Mouse (Mus musculus) embryonic facial prominence, embryonic 14.5 days (tissue): ENCODE measurements around the gene Olfr768. TPM values are rescaled to one million over a fixed set of nuclear protein-coding genes. Genes with fewer than 3 reads are reported as not detected.
"Not testable (repeated sequence)": the region's sequence is repeated elsewhere in the genome, so short reads cannot be mapped to it uniquely, and the experiment has no call there.

Source experiments
- ATAC-seq: fragments of 200-750 bp; cut with Nextera tagmentation; 2 replicates; pipeline ENCODE4 v1.8.0; 2017; ENCODE audit warnings: low read depth, moderate number of reproducible peaks, moderate TSS enrichment
- DNase-seq: peaks from one replicate; pipeline ENCODE4 v3.0.0-alpha.2; 2015; ENCODE audit warnings: low spot score
- H3K27ac ChIP-seq: fragments of 300-500 bp; sonication (generic); replicated peaks from 2 replicates; pipeline ENCODE4 v1.5.1; 2014; ENCODE audit warnings: low read depth, mild to moderate bottlenecking, low read length, moderate library complexity
- H3K27me3 ChIP-seq: fragments of 300-500 bp; sonication (generic); replicated peaks from 2 replicates; pipeline ENCODE4 v1.6.1; 2014; ENCODE audit warnings: low read length; ENCODE audit not compliant: control insufficient read depth, insufficient read depth
- H3K36me3 ChIP-seq: fragments of 300-500 bp; sonication (generic); 2 replicates; pipeline ENCODE4 v1.6.1; 2014; ENCODE audit warnings: low read length, mixed read lengths; ENCODE audit not compliant: control insufficient read depth, insufficient read depth
- H3K4me1 ChIP-seq: fragments of 300-500 bp; sonication (generic); 2 replicates; pipeline ENCODE4 v1.6.1; 2014; ENCODE audit warnings: antibody characterized with exemption, low read length; ENCODE audit not compliant: control insufficient read depth, insufficient read depth
- H3K4me2 ChIP-seq: fragments of 300-500 bp; sonication (generic); 2 replicates; pipeline ENCODE4 v1.6.1; 2014; ENCODE audit warnings: low read depth, mild to moderate bottlenecking, low read length, moderate library complexity, mixed read lengths
- H3K4me3 ChIP-seq: fragments of 300-500 bp; sonication (generic); 2 replicates; pipeline ENCODE4 v1.5.1; 2014; ENCODE audit warnings: low read depth, mild to moderate bottlenecking, low read length
- H3K9ac ChIP-seq: fragments of 300-500 bp; sonication (generic); 2 replicates; pipeline ENCODE4 v1.6.1; 2014; ENCODE audit warnings: low read depth, mild to moderate bottlenecking, low read length, moderate library complexity, mixed read lengths
- H3K9me3 ChIP-seq: fragments of 300-500 bp; sonication (generic); 2 replicates; pipeline ENCODE4 v1.6.1; 2016; ENCODE audit warnings: low read length; ENCODE audit not compliant: control insufficient read depth
- WGBS: fragments of 180-500 bp; shearing (Covaris S2); extraction: QIAGEN DNeasy Blood & Tissue Kit; methylation state at CpG from one replicate; pipeline ENCODE4 v1.1.7; 2014; 5-methylcytosine and 5-hydroxymethylcytosine counted together
- polyA plus RNA-seq: library from polyadenylated mRNA; unstranded; fragments of >200 nt; fragmentation: Nextera tagmentation; extraction: Ambion mirVana; gene quantifications from 2 replicates; pipeline ENCODE4 v1.2.1, GENCODE M21; 2014

Gene Olfr768
- not detected in 2 replicates for polyA plus RNA-seq

DNA sequence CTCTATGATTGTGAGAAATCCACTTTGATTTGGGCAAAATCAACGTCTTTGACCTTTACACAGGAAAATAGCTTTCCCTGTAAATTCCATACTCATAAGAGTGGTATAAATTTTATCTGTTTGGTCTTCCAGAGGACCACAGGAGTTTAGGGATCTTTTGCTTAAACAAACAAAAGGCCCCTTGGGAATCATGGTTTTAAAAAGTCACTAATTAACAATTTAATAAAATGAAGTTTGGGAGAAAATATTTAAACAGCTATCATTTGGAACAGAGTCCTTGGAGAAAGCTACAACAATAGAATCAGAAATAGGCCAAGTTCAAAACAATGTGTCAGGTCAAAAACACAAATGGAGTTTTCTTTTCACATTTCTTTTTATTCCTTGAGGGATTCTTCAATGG, at the start of gene Olfr768:
Olfr768 (minus strand) TSS at position 101 of the 400 bp plus-strand sequence.
- Histone ChIP-seq H3K36me3 (no peaks in the 10 kb centered on the region), H3K4me1 (no peaks in the 10 kb centered on the region), H3K4me3 (no peak within 1 kb of the TSS), H3K9ac (no peak within 1 kb of the TSS), H3K27me3 (no peaks in the 10 kb centered on the region), H3K27ac (no peak within 1 kb of the TSS), H3K4me2 (no peak within 1 kb of the TSS), H3K9me3 (no peaks in the 10 kb centered on the region)
- no peak for DNase-seq
- 67% methylated on average over 1 of the region's 1 CpGs for WGBS
- no peak for ATAC-seq

DNA sequence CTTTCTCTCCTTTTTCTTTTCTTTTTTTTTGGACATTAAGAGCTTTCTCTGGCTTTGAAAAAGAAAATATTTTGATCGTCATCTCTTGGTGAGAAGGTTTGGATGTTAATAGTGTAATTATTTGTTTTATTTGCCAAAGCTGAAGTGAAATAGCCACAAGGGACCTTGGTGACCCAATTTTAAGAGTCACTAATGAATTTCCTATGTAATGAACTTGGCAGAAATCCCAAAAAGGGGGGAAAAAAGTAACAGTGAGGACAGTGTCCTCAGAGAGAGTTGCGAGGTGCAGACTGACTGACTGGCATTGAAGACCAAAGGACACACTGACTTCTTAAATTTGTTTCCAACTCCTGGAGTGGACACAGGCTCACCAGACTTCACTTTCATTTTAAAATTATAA, 39.7 kb upstream of the Olfr768 start, which contains the start of gene Olfr770:
Olfr770 (minus strand) TSS at position 101 of the 400 bp plus-strand sequence.
- H3K27ac ChIP-seq: no peak within 1 kb of the TSS
- DNase-seq (no peak), ATAC-seq (no peak)
- H3K4me2 ChIP-seq: no peak within 1 kb of the TSS
- no peak within 1 kb of the TSS for H3K9ac ChIP-seq
- H3K4me3 ChIP-seq: no peak within 1 kb of the TSS
- H3K27me3 ChIP-seq: no peaks in the 10 kb centered on the region
- H3K4me1 ChIP-seq: no peaks in the 10 kb centered on the region
- no peaks in the 10 kb centered on the region for H3K36me3 ChIP-seq
- WGBS: 80% methylated on average over 2 of the region's 2 CpGs
- no peaks in the 10 kb centered on the region for H3K9me3 ChIP-seq

DNA sequence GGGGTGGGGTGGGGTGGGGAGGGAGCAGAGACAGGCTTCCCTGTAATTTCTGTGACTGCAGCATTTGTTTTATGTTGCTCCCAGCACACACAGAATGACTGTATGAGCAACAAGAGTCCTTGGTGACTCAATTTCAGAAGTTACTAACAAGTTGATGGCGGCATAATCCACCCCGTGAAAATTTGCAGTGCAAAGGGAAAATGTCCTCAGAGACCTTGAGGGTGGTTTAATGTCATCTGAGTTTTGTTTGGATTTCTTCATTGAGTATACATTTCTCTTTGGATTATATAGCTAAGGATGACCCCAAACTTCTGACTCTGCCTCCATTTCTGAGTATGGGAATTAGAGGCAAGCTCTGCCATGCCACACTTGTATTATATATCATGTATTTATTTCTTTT, 18.6 kb upstream of the Olfr768 start, which contains the start of gene Olfr769:
Olfr769 (minus strand) TSS at position 101 of the 400 bp plus-strand sequence.
- Histone ChIP-seq H3K9me3 (no peaks in the 10 kb centered on the region), H3K4me1 (no peaks in the 10 kb centered on the region), H3K9ac (no peak within 1 kb of the TSS), H3K36me3 (no peaks in the 10 kb centered on the region), H3K27ac (no peak within 1 kb of the TSS), H3K4me2 (no peak within 1 kb of the TSS), H3K4me3 (no peak within 1 kb of the TSS), H3K27me3 (no peaks in the 10 kb centered on the region)
- 72% methylated on average over 2 of the region's 2 CpGs for WGBS
- DNase-seq (no peak), ATAC-seq (no peak)

DNA sequence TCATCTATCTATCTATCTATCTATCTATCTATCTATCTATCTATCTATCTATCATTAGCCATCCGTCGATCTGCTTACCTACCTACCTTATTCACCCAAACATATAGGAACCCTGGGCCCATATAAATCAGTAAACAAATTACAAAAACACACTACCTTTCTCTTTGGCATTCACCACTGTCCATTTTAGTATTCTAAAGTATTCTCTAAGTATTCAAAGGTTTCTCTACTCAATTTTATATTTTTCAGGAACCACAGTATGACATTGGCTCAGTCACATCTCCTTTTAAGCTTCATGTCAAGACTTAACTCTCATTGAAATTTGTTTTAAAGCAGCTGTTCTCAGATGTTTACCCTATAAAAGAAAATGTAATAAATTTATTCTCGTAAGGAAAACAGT, 16.0 kb upstream of the Olfr768 start:
- Histone ChIP-seq H3K36me3 (no peaks in the 10 kb centered on the region), H3K9me3 (no peaks in the 10 kb centered on the region), H3K4me1 (no peaks in the 10 kb centered on the region), H3K27me3 (no peaks in the 10 kb centered on the region), H3K4me3 (no peak overlapping the region), H3K4me2 (no peak overlapping the region), H3K9ac (no peak overlapping the region), H3K27ac (no peak overlapping the region)
- DNase-seq (no peak), ATAC-seq (no peak)
- WGBS: 89% methylated on average over 3 of the region's 3 CpGs

DNA sequence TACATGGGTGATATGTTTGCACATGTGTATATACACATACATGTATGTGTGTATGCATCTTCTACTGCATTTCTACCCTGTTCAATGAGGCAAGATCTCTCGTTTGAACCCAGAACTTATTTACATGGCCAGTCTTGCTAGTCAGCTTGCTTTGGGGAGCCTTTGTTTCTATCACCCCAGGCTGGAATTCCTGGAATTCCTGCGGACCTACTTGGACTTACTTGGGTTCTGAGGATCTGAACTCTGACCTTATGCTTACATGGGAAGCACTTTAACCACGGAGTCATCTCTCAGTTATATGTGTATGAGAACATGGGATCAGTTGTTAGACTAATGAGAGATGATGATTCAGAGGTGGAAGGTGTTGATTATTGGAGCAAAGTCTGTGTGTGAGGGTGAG, 2.1 kb upstream of the Olfr768 start:
- WGBS: 29% methylated on average over 3 of the region's 3 CpGs
- Histone ChIP-seq H3K9me3 (no peaks in the 10 kb centered on the region), H3K4me2 (no peak overlapping the region), H3K9ac (no peak overlapping the region), H3K36me3 (no peaks in the 10 kb centered on the region), H3K27ac (no peak overlapping the region), H3K4me1 (no peaks in the 10 kb centered on the region), H3K27me3 (no peaks in the 10 kb centered on the region), H3K4me3 (no peak overlapping the region)
- no peak for DNase-seq
- ATAC-seq: no peak

DNA sequence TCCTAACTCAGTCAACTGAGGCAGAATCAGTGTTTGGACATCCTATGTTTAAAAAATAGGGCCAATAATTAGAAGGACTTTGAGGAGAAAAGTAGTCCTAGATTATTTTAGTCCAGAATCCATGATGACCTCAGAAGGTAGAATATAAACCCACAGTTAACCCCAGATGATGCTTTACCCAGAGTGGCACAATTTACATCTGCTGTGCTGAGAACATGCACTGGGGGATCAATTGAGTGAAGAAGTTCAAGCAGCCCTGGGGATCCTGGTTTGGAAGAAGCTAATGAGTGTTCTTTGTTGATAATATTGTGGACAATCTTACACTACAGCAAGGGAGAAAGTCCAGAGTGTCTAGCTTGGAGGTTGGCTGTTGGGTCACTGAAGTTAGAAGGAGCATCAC, 16.4 kb downstream of the Olfr768 start, which contains the start of gene Olfr767:
Olfr767 (minus strand) TSS at position 101 of the 400 bp plus-strand sequence.
- not testable (repeated sequence) for H3K27ac ChIP-seq, H3K4me2 ChIP-seq, H3K4me3 ChIP-seq, H3K9me3 ChIP-seq, H3K9ac ChIP-seq, H3K4me1 ChIP-seq, H3K36me3 ChIP-seq, H3K27me3 ChIP-seq, ATAC-seq, DNase-seq

DNA sequence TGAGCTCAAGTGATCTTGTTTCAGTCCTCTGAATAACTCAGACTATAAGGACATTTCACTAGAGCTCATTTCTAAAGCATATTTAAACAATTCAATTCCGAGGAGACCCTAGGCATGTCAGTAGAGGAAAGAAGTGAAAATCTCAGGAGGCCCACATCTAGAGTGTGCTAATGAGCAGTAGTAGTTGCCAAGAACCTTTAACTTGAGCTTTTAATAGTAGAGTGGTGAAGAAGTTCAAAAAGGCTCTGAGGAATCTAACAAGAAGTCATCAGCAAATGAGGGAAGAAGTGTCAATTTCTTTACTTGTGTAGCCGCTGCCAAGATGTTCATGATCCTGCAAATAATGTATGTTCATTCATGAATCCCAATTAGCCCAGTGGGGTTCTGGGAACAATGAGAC, 30.3 kb downstream of the Olfr768 start, which contains the start of gene Olfr766-ps1:
Olfr766-ps1 (minus strand) TSS at position 101 of the 400 bp plus-strand sequence.
- no peaks in the 10 kb centered on the region for H3K27me3 ChIP-seq
- no peak for ATAC-seq

DNA sequence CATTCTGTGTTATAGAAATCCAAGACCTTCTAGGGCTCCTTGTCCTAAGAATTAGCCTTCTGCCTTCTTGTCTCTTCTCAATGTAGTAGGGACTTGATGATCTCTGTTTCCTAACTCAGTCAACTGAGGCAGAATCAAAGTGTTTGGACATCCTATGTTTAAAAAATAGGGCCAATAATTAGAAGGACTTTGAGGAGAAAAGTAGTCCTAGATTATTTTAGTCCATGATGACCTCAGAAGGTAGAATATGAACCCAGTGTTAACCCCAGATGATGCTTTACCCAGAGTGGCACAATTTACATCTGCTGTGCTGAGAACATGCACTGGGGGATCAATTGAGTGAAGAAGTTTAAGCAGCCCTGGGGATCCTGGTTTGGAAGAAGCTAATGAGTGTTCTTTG, 49.3 kb downstream of the Olfr768 start, which contains the start of gene Olfr765:
Olfr765 (minus strand) TSS at position 101 of the 400 bp plus-strand sequence.
- ATAC-seq, H3K4me3 ChIP-seq, H3K4me1 ChIP-seq, H3K27me3 ChIP-seq, H3K4me2 ChIP-seq, DNase-seq, H3K27ac ChIP-seq, H3K36me3 ChIP-seq, H3K9me3 ChIP-seq, H3K9ac ChIP-seq: not testable (repeated sequence)

More for the DNA sequence above, 30.3 kb downstream of the Olfr768 start, which contains the start of gene Olfr766-ps1:
- 79% methylated on average over 2 of the region's 2 CpGs for WGBS
- no peak within 1 kb of the TSS for H3K27ac ChIP-seq
- H3K4me1 ChIP-seq: no peaks in the 10 kb centered on the region
- H3K4me2 ChIP-seq: no peak within 1 kb of the TSS
- H3K9me3 ChIP-seq: no peaks in the 10 kb centered on the region
- no peak within 1 kb of the TSS for H3K4me3 ChIP-seq
- no peak within 1 kb of the TSS for H3K9ac ChIP-seq
- peak; percentile 1 for DNase-seq
- no peaks in the 10 kb centered on the region for H3K36me3 ChIP-seq
